In the genomic region with DNA sequence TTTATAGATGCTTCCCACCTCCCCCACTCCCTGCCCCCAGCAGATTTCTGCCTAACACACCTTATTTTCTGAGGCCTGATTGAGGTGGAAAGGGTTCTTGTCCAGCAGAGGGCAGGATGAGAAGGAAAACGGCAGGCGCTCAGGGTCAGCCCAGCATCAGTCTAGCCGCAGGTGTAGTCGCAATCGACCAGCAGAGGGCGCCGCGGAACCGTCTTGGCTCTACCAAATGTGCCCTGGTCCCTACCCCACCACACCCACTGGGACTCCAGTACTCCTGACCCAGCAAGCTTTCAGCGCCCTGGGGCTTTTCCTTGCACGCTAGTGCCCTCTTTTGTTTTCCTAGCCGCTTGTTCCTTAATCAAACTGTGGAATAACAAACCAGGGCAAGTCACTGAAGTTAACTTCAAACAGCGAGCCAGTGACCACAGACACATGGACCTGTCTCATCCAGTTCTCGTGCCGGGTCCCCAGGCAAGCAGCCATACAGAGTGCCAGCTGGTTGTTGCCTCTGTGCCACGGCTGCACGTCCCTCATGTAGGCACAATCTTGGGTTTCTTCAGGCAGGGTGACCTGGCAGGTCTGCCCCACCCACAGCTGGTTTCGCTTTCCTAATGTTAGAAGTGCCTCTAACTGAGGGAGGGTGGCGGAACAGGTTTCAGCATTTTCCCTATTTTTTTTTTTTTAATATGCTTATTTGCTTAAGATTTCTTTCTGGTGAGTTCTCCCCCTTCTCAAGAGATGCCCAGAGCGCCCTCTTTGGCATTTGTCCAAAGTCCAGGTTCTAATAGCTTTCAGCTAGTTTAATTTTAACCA, we compare ENCODE assay signal across 8 mouse cellular contexts. TPM values are rescaled to one million over a fixed set of nuclear protein-coding genes. Genes with fewer than 3 reads are reported as not detected.
A peak's percentile ranks its signal among the peaks of the same experiment; 100 is the strongest.
DNase-seq lines count a peak whose midpoint lies in the region; ATAC-seq and TF ChIP-seq lines count a peak whose summit lies in the region.

No protein-coding gene starts in this region.

- H3K4me3 ChIP-seq in ES-E14 (ENCODE audit: insufficient read depth in 1 of 2, low read depth in 1 of 2, low read length in 2 of 2, poor library complexity in 1 of 2, severe bottlenecking in 1 of 2): no peak overlapping the region
- no peak overlapping the region for H3K4me3 ChIP-seq in forebrain, embryonic 15.5 days
- H3K4me3 ChIP-seq in liver, postnatal 0 days (ENCODE audit: low read depth, low read length): peak overlapping the region; percentile 19
- H3K4me3 ChIP-seq in neural tube, embryonic 13.5 days: no peak overlapping the region; the same call in 1 of the 2 replicates

- 10% methylated on average over 20 of the region's 20 CpGs for WGBS in forebrain, embryonic 15.5 days
- WGBS in liver, postnatal 0 days (ENCODE audit: insufficient replicate concordance): 18% methylated on average over 20 of the region's 20 CpGs
- 16% methylated on average over 20 of the region's 20 CpGs for WGBS in neural tube, embryonic 13.5 days

- in situ Hi-C loops in ES-E14 (cut with MboI; ENCODE audit: low sequenced_read_pairs in 2 of 2, unreplicated experiment in 2 of 2): loop anchor here in 1 of 2 experiments (5.0 kb wide), 1 partner anchor 43 kb away; no protein-coding TSS in a partner anchor

- H3K9me3 ChIP-seq in ES-E14 (ENCODE audit: control insufficient read depth, insufficient read depth, low read depth, low read length): no peaks in the 10 kb centered on the region
- H3K9me3 ChIP-seq in forebrain, embryonic 15.5 days: no peaks in the 10 kb centered on the region
- no peaks in the 10 kb centered on the region for H3K9me3 ChIP-seq in liver, postnatal 0 days (ENCODE audit: low read length)
- H3K9me3 ChIP-seq in neural tube, embryonic 13.5 days: no peaks in the 10 kb centered on the region

- peak overlapping the region; percentile 12 for H3K4me2 ChIP-seq in forebrain, embryonic 15.5 days (replicated peaks)
- H3K4me2 ChIP-seq in liver, postnatal 0 days (ENCODE audit: low read depth, low read length): peak overlapping the region; percentile 62
- H3K4me2 ChIP-seq in neural tube, embryonic 13.5 days: peak overlapping the region; percentile 38

- no peaks in the 10 kb centered on the region for H3K27me3 ChIP-seq in forebrain, embryonic 15.5 days
- no peaks in the 10 kb centered on the region for H3K27me3 ChIP-seq in liver, postnatal 0 days (ENCODE audit: insufficient read depth, low read length)
- peaks cover 20% of the 10 kb centered on the region for H3K27me3 ChIP-seq in neural tube, embryonic 13.5 days

- DNase-seq in ES-E14 (ENCODE audit: low read depth, low spot score): peak; percentile 93
- DNase-seq in cerebellum, adult 11 months: peak; percentile 95
- peak; percentile 90 for DNase-seq in heart, postnatal 25 days (ENCODE audit: low spot score)
- peak; percentile 94 for DNase-seq in layer of hippocampus, adult 11-12 months (ENCODE audit: low spot score)
- peak; percentile 98 for DNase-seq in liver, postnatal 0 days
- peak; percentile 45 for DNase-seq in telencephalon, adult 2 months (ENCODE audit: low read depth, low spot score)

- TF ChIP-seq CTCF in liver, postnatal 0 days (IDR thresholded peaks at IDR 0.05; ENCODE audit: low read depth): peak; percentile 99

- no peaks in the 10 kb centered on the region for H3K36me3 ChIP-seq in ES-E14 (ENCODE audit: control insufficient read depth, insufficient read depth, low read length, poor library complexity, severe bottlenecking)
- no peaks in the 10 kb centered on the region for H3K36me3 ChIP-seq in forebrain, embryonic 15.5 days
- no peaks in the 10 kb centered on the region for H3K36me3 ChIP-seq in liver, postnatal 0 days (replicated peaks; ENCODE audit: insufficient read depth, low read length)
- no peaks in the 10 kb centered on the region for H3K36me3 ChIP-seq in neural tube, embryonic 13.5 days

- ATAC-seq in forebrain, embryonic 15.5 days (replicated peaks): peak; percentile 86
- peak; percentile 99 for ATAC-seq in liver, postnatal 0 days
- ATAC-seq in neural tube, embryonic 13.5 days (ENCODE audit: low read depth): peak; percentile 93

- peaks cover 0 to 7% of the 10 kb centered on the region in 2 experiments; a peak in 1 of 4 replicates for H3K4me1 ChIP-seq in ES-E14 (ENCODE audit: control insufficient read depth in 2 of 2, insufficient read depth in 2 of 2, low read length in 2 of 2, poor library complexity in 1 of 2)
- peaks cover 11% of the 10 kb centered on the region for H3K4me1 ChIP-seq in forebrain, embryonic 15.5 days
- H3K4me1 ChIP-seq in liver, postnatal 0 days (ENCODE audit: insufficient read depth): peaks cover 5% of the 10 kb centered on the region
- peaks cover 18% of the 10 kb centered on the region for H3K4me1 ChIP-seq in neural tube, embryonic 13.5 days (replicated peaks)

- H3K9ac ChIP-seq in ES-E14 (ENCODE audit: insufficient read depth, low read depth, low read length, poor library complexity, severe bottlenecking): no peak overlapping the region
- H3K9ac ChIP-seq in forebrain, embryonic 15.5 days (replicated peaks): no peak overlapping the region
- no peak overlapping the region for H3K9ac ChIP-seq in liver, postnatal 0 days (replicated peaks)
- H3K9ac ChIP-seq in neural tube, embryonic 13.5 days: no peak overlapping the region

- no peak for TF ChIP-seq EP300 in liver, postnatal 0 days (IDR thresholded peaks at IDR 0.05; ENCODE audit: low read depth)

- no peak overlapping the region for H3K27ac ChIP-seq in ES-E14 (ENCODE audit: insufficient read depth, low read depth, low read length, poor library complexity, severe bottlenecking)
- H3K27ac ChIP-seq in forebrain, embryonic 15.5 days (replicated peaks): no peak overlapping the region
- no peak overlapping the region for H3K27ac ChIP-seq in liver, postnatal 0 days (ENCODE audit: low read depth)
- H3K27ac ChIP-seq in neural tube, embryonic 13.5 days (replicated peaks): no peak overlapping the region

- intact Hi-C loops in heart, postnatal 25 days (cut with DNase I): loop anchor here (1.0 kb wide), 1 partner anchor 38 kb away; no protein-coding TSS in a partner anchor

TF ChIP-seq in ES-E14, 5 proteins besides CTCF, POLR2A, EP300 and RAD21:
- TF ChIP-seq HCFC1 (IDR thresholded peaks at IDR 0.05; ENCODE audit: borderline replicate concordance, insufficient read depth, low read length) (0 out of 2 replicates have a peak, but pooled peaks have one; percentile 48), ZC3H11A (IDR thresholded peaks at IDR 0.05; ENCODE audit: borderline replicate concordance, low read depth, low read length) (peak; percentile 70; the same call in 1 of the 2 replicates), CHD2 (IDR thresholded peaks at IDR 0.05; ENCODE audit: low read depth, low read length) (no peak), ZNF384 (IDR thresholded peaks at IDR 0.05; ENCODE audit: low read depth, low read length) (no peak), MAFK (IDR thresholded peaks at IDR 0.05; ENCODE audit: insufficient read depth, low read depth, low read length) (0 out of 2 replicates have a peak, but pooled peaks have one; percentile 21)

RNA-seq across cellular contexts. Expression of a gene that starts 19.2 kb away (rescaled TPM):
- total RNA-seq in ES-E14 (2012; rRNA removed): 3.3 and 5.0 TPM in 2 replicates
- polyA plus RNA-seq in forebrain, embryonic 15.5 days (2015; fragmentation: Nextera tagmentation; extraction: Ambion mirVana): 71.9 and 72.8 TPM in 2 replicates
- total RNA-seq in heart, postnatal 25 days (2021): 1 to 10 TPM; 6.2 to 8.1 TPM
- 2.6 and 3.0 TPM in 2 replicates for polyA plus RNA-seq in liver, postnatal 0 days (2015; fragmentation: Nextera tagmentation; extraction: Ambion mirVana)
- 69.9 and 74.3 TPM in 2 replicates for polyA plus RNA-seq in neural tube, embryonic 13.5 days (2015; fragmentation: Nextera tagmentation; extraction: Ambion mirVana)

RNA-seq across cellular contexts. Expression of a gene that starts 25.9 kb away (rescaled TPM):
- total RNA-seq in ES-E14 (2012; rRNA removed): 1.7 and 1.8 TPM in 2 replicates
- polyA plus RNA-seq in forebrain, embryonic 15.5 days (2015; fragmentation: Nextera tagmentation; extraction: Ambion mirVana): 0.39 and 0.49 TPM in 2 replicates
- total RNA-seq in heart, postnatal 25 days (2021): 1 to 10 TPM in 1 of 2 experiments, under 1 TPM in 1; 0.78 to 1.0 TPM
- polyA plus RNA-seq in liver, postnatal 0 days (2015; fragmentation: Nextera tagmentation; extraction: Ambion mirVana): not detected in 2 replicates
- not detected in 2 replicates for polyA plus RNA-seq in neural tube, embryonic 13.5 days (2015; fragmentation: Nextera tagmentation; extraction: Ambion mirVana)

RNA-seq across cellular contexts. Expression of a gene that starts 30.9 kb away (rescaled TPM):
- total RNA-seq in ES-E14 (2012; rRNA removed): 0.58 and 1.1 TPM in 2 replicates
- not detected in 2 replicates for polyA plus RNA-seq in forebrain, embryonic 15.5 days (2015; fragmentation: Nextera tagmentation; extraction: Ambion mirVana)
- total RNA-seq in heart, postnatal 25 days (2021): not detected
- polyA plus RNA-seq in liver, postnatal 0 days (2015; fragmentation: Nextera tagmentation; extraction: Ambion mirVana): 0.06 TPM in 1 of 2 replicates, not detected in the other
- 0.11 TPM in 1 of 2 replicates, not detected in the other for polyA plus RNA-seq in neural tube, embryonic 13.5 days (2015; fragmentation: Nextera tagmentation; extraction: Ambion mirVana)

RNA-seq across cellular contexts. Expression of a gene that starts 38.3 kb away (rescaled TPM):
- total RNA-seq in ES-E14 (2012; rRNA removed): 6.4 and 9.5 TPM in 2 replicates
- polyA plus RNA-seq in forebrain, embryonic 15.5 days (2015; fragmentation: Nextera tagmentation; extraction: Ambion mirVana): 2.2 and 2.3 TPM in 2 replicates
- total RNA-seq in heart, postnatal 25 days (2021): 1 to 10 TPM; 3.0 to 3.2 TPM
- 3.1 and 3.4 TPM in 2 replicates for polyA plus RNA-seq in liver, postnatal 0 days (2015; fragmentation: Nextera tagmentation; extraction: Ambion mirVana)
- polyA plus RNA-seq in neural tube, embryonic 13.5 days (2015; fragmentation: Nextera tagmentation; extraction: Ambion mirVana): 2.9 and 3.5 TPM in 2 replicates

RNA-seq across cellular contexts. Expression of a gene that starts 39.3 kb away (rescaled TPM):
- 775 and 955 TPM in 2 replicates for total RNA-seq in ES-E14 (2012; rRNA removed)
- polyA plus RNA-seq in forebrain, embryonic 15.5 days (2015; fragmentation: Nextera tagmentation; extraction: Ambion mirVana): 3,659 and 3,744 TPM in 2 replicates
- total RNA-seq in heart, postnatal 25 days (2021): 100 to 1,000 TPM; 209 to 212 TPM
- polyA plus RNA-seq in liver, postnatal 0 days (2015; fragmentation: Nextera tagmentation; extraction: Ambion mirVana): 841 and 843 TPM in 2 replicates
- polyA plus RNA-seq in neural tube, embryonic 13.5 days (2015; fragmentation: Nextera tagmentation; extraction: Ambion mirVana): 3,494 and 3,643 TPM in 2 replicates

Comparison
In these comparisons a context has a peak if more than half of its experiments do, and no peak if none do; other contexts are left out.
1. DNase-seq: peak in every context shown above with its lines; median percentile 98 in liver, postnatal 0 days; 95 in cerebellum, adult 11 months; 94 in layer of hippocampus, adult 11-12 months; 93 in ES-E14; 90 in heart, postnatal 25 days; 45 in telencephalon, adult 2 months.
2. H3K4me2 ChIP-seq: peak in every context shown above with its lines; median percentile 62 in liver, postnatal 0 days; 38 in neural tube, embryonic 13.5 days; 12 in forebrain, embryonic 15.5 days.
3. RNA of a gene that starts 19.2 kb away (polyA plus RNA-seq): 69.9 to 74.3 TPM in neural tube, embryonic 13.5 days and 71.9 to 72.8 TPM in forebrain, embryonic 15.5 days; 2.6 to 3.0 TPM in liver, postnatal 0 days; every median in the first group is over 10 times any median in the second.
4. Peak in every context shown above with its lines, with median percentiles within 50 percentile points of each other: ATAC-seq.